Mouse (Mus musculus): ENCODE data around the gene Pald1.

- TF ChIP-seq EP300 (IDR thresholded peaks at IDR 0.05; ENCODE audit: insufficient read depth, low read depth, low read length) (no peak), CTCF (IDR thresholded peaks at IDR 0.05; ENCODE audit: low read depth, low read length) (no peak), POLR2A (IDR thresholded peaks at IDR 0.05; ENCODE audit: insufficient read depth, low read length) (no peak)
Measured at GRCm38 (mm10) chr10:61346374-61346773, 37.0 kb downstream of the Pald1 start.

Measured in ES-Bruce4 (cell line).